Mouse (Mus musculus) ES-E14 (cell line): Measurements from ENCODE around the gene Gys2. TPM values are rescaled to one million over a fixed set of nuclear protein-coding genes. Genes with fewer than 3 reads are reported as not detected.

Source experiments
- DNase-seq: peaks from one replicate; pipeline ENCODE4 v3.0.0-alpha.2; 2013; ENCODE audit warnings: low read depth, low spot score
- H3K27ac ChIP-seq: 2 replicates; pipeline ENCODE4 v1.5.1; 2012; ENCODE audit warnings: low read depth, mild to moderate bottlenecking, low read length, moderate library complexity, mixed read lengths; ENCODE audit not compliant: poor library complexity, insufficient read depth, severe bottlenecking
- H3K36me3 ChIP-seq: 2 replicates; pipeline ENCODE4 v1.6.1; 2012; ENCODE audit warnings: mild to moderate bottlenecking, low read length, moderate library complexity, mixed read lengths; ENCODE audit not compliant: control insufficient read depth, poor library complexity, insufficient read depth, severe bottlenecking
- H3K4me1 ChIP-seq, 2 experiments: fragments of 150-350 bp in 1 of 2; sonication (generic) in 1 of 2; 2 replicates each; pipeline ENCODE4 v1.6.1; 2012; ENCODE audit warnings: low read length in 2 of 2, mild to moderate bottlenecking in 1 of 2, mixed read lengths in 1 of 2; ENCODE audit not compliant: control insufficient read depth in 2 of 2, insufficient read depth in 2 of 2, poor library complexity in 1 of 2
- H3K4me3 ChIP-seq, 2 experiments: fragments of 150-350 bp in 1 of 2; sonication (generic) in 1 of 2; 2 replicates each; pipeline ENCODE4 v1.5.1; 2012; ENCODE audit warnings: low read length in 2 of 2, low read depth in 1 of 2, mild to moderate bottlenecking in 1 of 2, mixed read lengths in 1 of 2; ENCODE audit not compliant: insufficient read depth in 1 of 2, poor library complexity in 1 of 2, severe bottlenecking in 1 of 2
- H3K9ac ChIP-seq: 2 replicates; pipeline ENCODE4 v1.6.1; 2012; ENCODE audit warnings: low read depth, mild to moderate bottlenecking, low read length, mixed read lengths; ENCODE audit not compliant: poor library complexity, insufficient read depth, severe bottlenecking
- H3K9me3 ChIP-seq: fragments of 150-350 bp; sonication (generic); 2 replicates; pipeline ENCODE4 v1.6.1; 2012; ENCODE audit warnings: low read depth, mild to moderate bottlenecking, low read length; ENCODE audit not compliant: control insufficient read depth, insufficient read depth
- CHD2 ChIP-seq: IDR thresholded peaks from 2 replicates; pipeline ENCODE4 v1.6.1; 2014; ENCODE audit warnings: mild to moderate bottlenecking, low read depth, low read length, inconsistent platforms
- HCFC1 ChIP-seq: IDR thresholded peaks from 2 replicates; pipeline ENCODE4 v1.6.1; 2012; ENCODE audit warnings: low read length, inconsistent platforms, borderline replicate concordance; ENCODE audit not compliant: insufficient read depth
- MAFK ChIP-seq: IDR thresholded peaks from 2 replicates; pipeline ENCODE4 v1.6.1; 2014; ENCODE audit warnings: mild to moderate bottlenecking, low read depth, low read length, inconsistent platforms; ENCODE audit not compliant: insufficient read depth
- ZC3H11A ChIP-seq: IDR thresholded peaks from 2 replicates; pipeline ENCODE4 v1.6.1; 2012; ENCODE audit warnings: low read depth, mild to moderate bottlenecking, inconsistent platforms, low read length, borderline replicate concordance
- ZNF384 ChIP-seq: IDR thresholded peaks from 2 replicates; pipeline ENCODE4 v1.6.1; 2012; ENCODE audit warnings: low read depth, low read length, inconsistent platforms
- in situ Hi-C, 2 experiments: fragments of 600-800 bp; cut with MboI; formaldehyde crosslinking; loops; one replicate each; pipeline ENCODE4 v1.15.1; 2025; ENCODE audit warnings: low sequenced_read_pairs in 2 of 2, inconsistent platforms in 1 of 2; ENCODE audit not compliant: unreplicated experiment in 2 of 2
- total RNA-seq: library from RNA; depleted of rRNA; stranded (reverse); fragments of 300-350 nt; gene quantifications from 2 replicates; pipeline ENCODE4 v1.2.3, GENCODE M21; 2012

Gys2 gene
- total RNA-seq, 1 experiment = not detected

DNA sequence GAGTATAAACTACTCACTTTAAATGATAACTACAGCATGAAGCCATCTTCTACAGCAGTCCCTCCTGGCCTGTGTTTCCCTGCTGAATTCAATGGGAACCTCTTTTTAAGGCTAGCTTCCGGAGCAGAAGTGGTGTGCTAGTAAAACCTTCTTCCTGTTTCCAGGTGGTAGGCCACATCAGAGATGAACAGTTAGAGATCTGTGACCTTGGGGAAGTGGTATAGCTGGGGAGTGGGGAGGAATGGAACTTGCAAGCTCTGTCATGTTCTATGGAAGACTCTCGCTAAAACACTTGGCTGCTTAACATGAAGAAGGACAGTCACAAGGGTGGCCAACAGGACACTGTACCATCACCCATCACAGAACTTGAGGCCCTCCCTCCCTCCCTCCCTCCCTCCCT lies 19.6 kb downstream of the Gys2 start:
- H3K9ac ChIP-seq = no peak overlapping the region
- no peak for DNase-seq
- no peaks in the 10 kb centered on the region for H3K36me3 ChIP-seq
- no peaks in the 10 kb centered on the region for H3K9me3 ChIP-seq
- H3K27ac ChIP-seq = no peak overlapping the region
- peaks cover 0 to 2% of the 10 kb centered on the region in 2 experiments; a peak in 1 of 4 replicates for H3K4me1 ChIP-seq
- in situ Hi-C loops = no loop called here
- no peak for TF ChIP-seq MAFK
- no peak for TF ChIP-seq ZC3H11A
- TF ChIP-seq HCFC1 = no peak
- no peak for TF ChIP-seq CHD2
- TF ChIP-seq ZNF384 = no peak
- H3K4me3 ChIP-seq = no peak overlapping the region

DNA sequence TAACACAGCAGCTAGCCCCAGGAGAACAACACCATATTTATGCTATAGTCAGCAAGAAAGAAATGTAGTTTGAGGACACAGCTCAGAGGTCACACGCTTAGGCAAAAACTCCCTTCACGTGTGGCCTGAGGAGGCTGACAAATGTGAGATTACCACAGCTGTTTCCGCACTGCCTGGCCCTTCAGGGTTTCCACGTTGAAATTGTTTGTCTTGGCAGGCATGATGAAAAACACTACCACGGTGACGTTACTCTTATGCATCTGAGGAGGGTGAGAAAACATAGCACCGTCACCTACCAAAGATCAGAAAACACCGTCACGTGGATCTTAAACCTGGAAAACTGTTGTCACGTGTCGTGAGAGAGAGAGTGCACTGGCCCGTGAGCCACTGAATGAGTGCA lies 21.5 kb downstream of the Gys2 start:
- Histone ChIP-seq H3K9ac (no peak overlapping the region), H3K4me1 (peaks cover 0 to 2% of the 10 kb centered on the region in 2 experiments; a peak in 1 of 4 replicates), H3K9me3 (no peaks in the 10 kb centered on the region), H3K36me3 (no peaks in the 10 kb centered on the region), H3K27ac (no peak overlapping the region), H3K4me3 (no peak overlapping the region)
- in situ Hi-C loops = no loop called here
- DNase-seq = no peak
- TF ChIP-seq HCFC1 (no peak), CHD2 (no peak), ZC3H11A (no peak), MAFK (no peak), ZNF384 (no peak)

DNA sequence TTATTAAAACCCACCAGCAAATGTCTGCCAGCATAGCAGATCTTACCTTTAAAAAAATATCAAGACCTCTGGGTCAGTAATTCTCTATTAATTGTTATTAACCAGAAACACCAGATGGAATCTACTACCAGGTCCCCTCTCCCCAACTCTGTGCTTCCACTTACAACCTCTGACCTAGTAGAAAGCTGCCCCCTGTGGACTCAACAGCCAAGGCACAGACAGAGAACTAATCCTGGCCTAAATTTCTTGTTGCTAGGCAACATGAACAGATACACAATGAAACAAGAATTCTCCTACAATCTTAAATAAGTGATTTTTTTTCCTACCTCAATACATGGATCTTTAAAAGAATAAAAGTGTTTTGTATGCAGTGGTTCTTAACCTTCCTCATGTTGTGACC lies 43.8 kb downstream of the Gys2 start:
- Histone ChIP-seq H3K36me3 (no peaks in the 10 kb centered on the region), H3K9me3 (no peaks in the 10 kb centered on the region), H3K27ac (no peak overlapping the region), H3K4me3 (no peak overlapping the region), H3K9ac (no peak overlapping the region), H3K4me1 (no peaks in the 10 kb centered on the region)
- in situ Hi-C loops = no loop called here
- TF ChIP-seq MAFK = no peak
- DNase-seq = no peak

DNA sequence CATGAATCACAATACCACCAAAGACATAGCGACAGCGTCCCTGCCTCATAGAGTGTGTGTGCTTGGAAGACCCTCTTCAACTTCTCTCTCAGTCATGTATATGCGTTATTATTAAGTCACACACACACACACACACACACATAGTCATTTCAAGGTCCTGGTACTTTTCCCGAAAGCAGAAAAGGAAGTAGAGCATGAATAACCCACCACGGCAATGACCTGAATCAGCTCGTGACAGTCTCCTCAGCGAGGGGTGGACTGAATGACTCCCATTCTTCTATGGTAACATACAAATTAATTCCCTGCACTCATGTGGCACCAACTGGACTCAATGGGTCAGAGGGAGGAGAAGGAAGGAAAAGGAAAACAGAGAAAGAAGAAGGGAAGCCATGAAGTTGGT lies 47.9 kb downstream of the Gys2 start:
- TF ChIP-seq MAFK = no peak
- Histone ChIP-seq H3K27ac (no peak overlapping the region), H3K9ac (no peak overlapping the region), H3K36me3 (no peaks in the 10 kb centered on the region), H3K9me3 (no peaks in the 10 kb centered on the region), H3K4me1 (no peaks in the 10 kb centered on the region), H3K4me3 (no peak overlapping the region)
- in situ Hi-C loops = no loop called here
- no peak for DNase-seq

DNA sequence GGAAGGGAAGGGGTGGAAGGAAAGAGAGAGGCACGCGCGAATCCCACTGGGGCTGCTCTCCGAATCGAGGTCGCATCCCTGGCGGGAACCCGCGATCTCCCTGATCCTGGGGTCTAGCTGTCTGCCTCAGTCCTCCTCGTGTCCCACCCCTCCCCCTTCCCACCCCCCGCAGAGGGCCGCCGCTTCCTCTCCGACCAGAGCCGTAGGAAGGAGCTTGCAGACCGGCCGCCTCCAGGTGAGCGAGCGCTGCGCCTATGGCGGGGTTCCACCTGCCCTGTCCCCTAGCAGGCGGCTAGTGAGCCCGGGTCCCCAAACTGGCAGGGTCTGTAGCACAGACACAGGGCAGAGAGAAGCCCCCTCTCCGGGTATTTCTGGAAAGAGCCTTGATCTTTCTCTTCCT lies 58.3 kb downstream of the Gys2 start:
- H3K4me1 ChIP-seq = no peaks in the 10 kb centered on the region
- 0 out of 2 replicates have a peak overlapping the region, but pooled peaks have one; percentile 7 for H3K9ac ChIP-seq
- peak overlapping the region; percentile 31 to 37 for H3K4me3 ChIP-seq
- H3K27ac ChIP-seq = no peak overlapping the region
- H3K9me3 ChIP-seq = no peaks in the 10 kb centered on the region
- TF ChIP-seq HCFC1 (no peak), CHD2 (no peak), MAFK (no peak), ZC3H11A (no peak), ZNF384 (no peak)
- in situ Hi-C loops = no loop called here
- H3K36me3 ChIP-seq = no peaks in the 10 kb centered on the region
- peak; percentile 4 for DNase-seq
